Comparison of ENCODE assay signal across 1 mouse cellular context in genomic region chr11:101133037-101133436, GRCm38 (mm10).
TF ChIP-seq lines count a peak whose summit lies in the region.

No protein-coding gene starts in this region.

TF ChIP-seq in MEL, 35 proteins besides CTCF, POLR2A, EP300 and RAD21:
- TF ChIP-seq MYC (IDR thresholded peaks at IDR 0.05; ENCODE audit: low read depth, low read length) (no peak), GATA1 (IDR thresholded peaks at IDR 0.05; ENCODE audit: low read depth, low read length) (0 out of 2 replicates have a peak, but pooled peaks have one; percentile 40)
TF ChIP-seq in MEL: peak in this region for 1.
